Mouse (Mus musculus) erythroblast, embryonic 14.5 days (primary cell): ENCODE results near the gene Stx1a.

Source experiments
- GATA1 ChIP-seq: IDR thresholded peaks from 2 replicates; pipeline ENCODE4 v1.6.1; 2012; ENCODE audit warnings: low read length, inconsistent platforms, mixed read lengths
- TAL1 ChIP-seq: IDR thresholded peaks from 3 replicates; pipeline ENCODE4 v1.6.1; 2012; ENCODE audit warnings: low read length, inconsistent platforms, mixed read lengths

DNA sequence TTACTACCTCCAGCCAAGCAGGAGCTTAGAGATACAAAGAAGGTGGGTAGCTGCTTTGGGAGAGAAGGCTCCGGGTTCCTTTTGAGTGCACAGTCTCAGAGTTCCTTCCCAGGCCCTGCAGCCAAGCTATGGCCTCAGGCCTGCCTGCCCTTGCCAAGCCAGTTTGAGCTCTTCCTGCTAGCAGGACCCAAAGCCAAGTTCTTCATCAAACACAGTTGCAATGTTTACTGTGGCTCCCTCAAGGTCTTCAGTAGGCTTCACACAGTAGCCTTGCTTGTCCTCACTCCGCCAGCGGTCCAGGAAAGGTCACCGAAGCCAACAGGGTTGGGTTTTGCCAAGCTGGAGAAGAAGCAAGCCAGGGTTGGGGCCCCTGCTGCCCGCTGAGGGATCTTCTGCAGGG lies 30.7 kb upstream of the Stx1a start:
- TF ChIP-seq GATA1 (no peak), TAL1 (no peak)
